Mouse (Mus musculus): ENCODE results near the gene Npc2.

- no peak for TF ChIP-seq CTCF (IDR thresholded peaks at IDR 0.05; ENCODE audit: low read depth, low read length)
- TF ChIP-seq POLR2A (IDR thresholded peaks at IDR 0.05; ENCODE audit: borderline replicate concordance, low read depth, low read length), result no peak
These were observed 33.8 kb upstream of the Npc2 start for GRCm38 (mm10) chr12:84806726-84807125.

All from bone marrow macrophage, adult 2 months (primary cell).